Mouse (Mus musculus): ENCODE results near the gene Frmd4a. TPM values are rescaled to one million over a fixed set of nuclear protein-coding genes. Genes with fewer than 3 reads are reported as not detected.

Gene Frmd4a
- polyA plus RNA-seq, 1 experiment: 4.2 TPM

- no peaks in the 10 kb centered on the region for H3K4me1 ChIP-seq (ENCODE audit: control insufficient read depth, insufficient read depth, insufficient read length, low read length)
- 36% methylated on average over 2 of the region's 2 CpGs for WGBS
- no peak overlapping the region for H3K4me3 ChIP-seq (ENCODE audit: low read depth, low read length)
- H3K36me3 ChIP-seq (ENCODE audit: control insufficient read depth, insufficient read depth, low read length): no peaks in the 10 kb centered on the region
- no peaks in the 10 kb centered on the region for H3K27me3 ChIP-seq (ENCODE audit: control insufficient read depth, insufficient read depth, low read length)
- no peak overlapping the region for H3K27ac ChIP-seq (ENCODE audit: insufficient read depth, low read depth, low read length)
- no peak for TF ChIP-seq CTCF (IDR thresholded peaks at IDR 0.05; ENCODE audit: extremely low read depth, insufficient read length, insufficient replicate concordance, low read depth, low read length)
- TF ChIP-seq POLR2A (IDR thresholded peaks at IDR 0.05; ENCODE audit: low read depth, low read length): no peak
These were observed 477.0 kb downstream of the Frmd4a start for GRCm38 (mm10) chr2:4494478-4494877.

- Histone ChIP-seq H3K36me3 (ENCODE audit: control insufficient read depth, insufficient read depth, low read length) (no peaks in the 10 kb centered on the region), H3K27me3 (ENCODE audit: control insufficient read depth, insufficient read depth, low read length) (no peaks in the 10 kb centered on the region), H3K4me1 (ENCODE audit: control insufficient read depth, insufficient read depth, insufficient read length, low read length) (no peaks in the 10 kb centered on the region), H3K4me3 (ENCODE audit: low read depth, low read length) (no peak overlapping the region), H3K27ac (ENCODE audit: insufficient read depth, low read depth, low read length) (no peak overlapping the region)
- WGBS: 2% methylated on average over 1 of the region's 1 CpGs
- TF ChIP-seq POLR2A (IDR thresholded peaks at IDR 0.05; ENCODE audit: low read depth, low read length): no peak
- no peak for TF ChIP-seq CTCF (IDR thresholded peaks at IDR 0.05; ENCODE audit: extremely low read depth, insufficient read length, insufficient replicate concordance, low read depth, low read length)
These were observed 481.7 kb downstream of the Frmd4a start for GRCm38 (mm10) chr2:4499257-4499656.

GRCm38 (mm10) chr2:4499916-4500315 is 482.4 kb downstream of the Frmd4a start:
- H3K4me3 ChIP-seq (ENCODE audit: low read depth, low read length): no peak overlapping the region
- no peaks in the 10 kb centered on the region for H3K4me1 ChIP-seq (ENCODE audit: control insufficient read depth, insufficient read depth, insufficient read length, low read length)
- H3K36me3 ChIP-seq (ENCODE audit: control insufficient read depth, insufficient read depth, low read length): no peaks in the 10 kb centered on the region
- TF ChIP-seq CTCF (IDR thresholded peaks at IDR 0.05; ENCODE audit: extremely low read depth, insufficient read length, insufficient replicate concordance, low read depth, low read length) (no peak), POLR2A (IDR thresholded peaks at IDR 0.05; ENCODE audit: low read depth, low read length) (no peak)
- WGBS: 90% methylated on average over 9 of the region's 9 CpGs
- no peak overlapping the region for H3K27ac ChIP-seq (ENCODE audit: insufficient read depth, low read depth, low read length)
- no peaks in the 10 kb centered on the region for H3K27me3 ChIP-seq (ENCODE audit: control insufficient read depth, insufficient read depth, low read length)

- no peak for TF ChIP-seq CTCF (IDR thresholded peaks at IDR 0.05; ENCODE audit: extremely low read depth, insufficient read length, insufficient replicate concordance, low read depth, low read length)
- WGBS: 69% methylated on average over 15 of the region's 15 CpGs
These were observed 483.9 kb downstream of the Frmd4a start for GRCm38 (mm10) chr2:4501257-4502027.

GRCm38 (mm10) chr2:4504413-4504812 is 486.9 kb downstream of the Frmd4a start:
- H3K4me1 ChIP-seq (ENCODE audit: control insufficient read depth, insufficient read depth, insufficient read length, low read length): 0 out of 2 replicates have a peak, but pooled peaks cover 3% of the 10 kb centered on the region
- TF ChIP-seq POLR2A (IDR thresholded peaks at IDR 0.05; ENCODE audit: low read depth, low read length) (no peak), CTCF (IDR thresholded peaks at IDR 0.05; ENCODE audit: extremely low read depth, insufficient read length, insufficient replicate concordance, low read depth, low read length) (no peak)
- H3K4me3 ChIP-seq (ENCODE audit: low read depth, low read length): no peak overlapping the region
- H3K27me3 ChIP-seq (ENCODE audit: control insufficient read depth, insufficient read depth, low read length): no peaks in the 10 kb centered on the region
- WGBS: 82% methylated on average over 10 of the region's 10 CpGs
- H3K36me3 ChIP-seq (ENCODE audit: control insufficient read depth, insufficient read depth, low read length): no peaks in the 10 kb centered on the region
- H3K27ac ChIP-seq (ENCODE audit: insufficient read depth, low read depth, low read length): no peak overlapping the region

More at GRCm38 (mm10) chr2:4501257-4502027, 483.9 kb downstream of the Frmd4a start:
- no peaks in the 10 kb centered on the region for H3K36me3 ChIP-seq (ENCODE audit: control insufficient read depth, insufficient read depth, low read length)
- no peaks in the 10 kb centered on the region for H3K4me1 ChIP-seq (ENCODE audit: control insufficient read depth, insufficient read depth, insufficient read length, low read length)
- no peaks in the 10 kb centered on the region for H3K27me3 ChIP-seq (ENCODE audit: control insufficient read depth, insufficient read depth, low read length)
- H3K4me3 ChIP-seq (ENCODE audit: low read depth, low read length): no peak overlapping the region
- H3K27ac ChIP-seq (ENCODE audit: insufficient read depth, low read depth, low read length): no peak overlapping the region

GRCm38 (mm10) chr2:4505695-4506094 is 488.2 kb downstream of the Frmd4a start:
- WGBS: 87% methylated on average over 4 of the region's 4 CpGs
- H3K27me3 ChIP-seq (ENCODE audit: control insufficient read depth, insufficient read depth, low read length): no peaks in the 10 kb centered on the region
- H3K27ac ChIP-seq (ENCODE audit: insufficient read depth, low read depth, low read length): no peak overlapping the region
- no peaks in the 10 kb centered on the region for H3K36me3 ChIP-seq (ENCODE audit: control insufficient read depth, insufficient read depth, low read length)
- peaks cover 6% of the 10 kb centered on the region; the same call in 1 of the 2 replicates for H3K4me1 ChIP-seq (ENCODE audit: control insufficient read depth, insufficient read depth, insufficient read length, low read length)
- no peak overlapping the region for H3K4me3 ChIP-seq (ENCODE audit: low read depth, low read length)
- TF ChIP-seq POLR2A (IDR thresholded peaks at IDR 0.05; ENCODE audit: low read depth, low read length) (no peak), CTCF (IDR thresholded peaks at IDR 0.05; ENCODE audit: extremely low read depth, insufficient read length, insufficient replicate concordance, low read depth, low read length) (no peak)

- H3K27me3 ChIP-seq (ENCODE audit: control insufficient read depth, insufficient read depth, low read length): no peaks in the 10 kb centered on the region
- peaks cover 6% of the 10 kb centered on the region; the same call in 1 of the 2 replicates for H3K4me1 ChIP-seq (ENCODE audit: control insufficient read depth, insufficient read depth, insufficient read length, low read length)
- no peak for TF ChIP-seq POLR2A (IDR thresholded peaks at IDR 0.05; ENCODE audit: low read depth, low read length)
- no peak for TF ChIP-seq CTCF (IDR thresholded peaks at IDR 0.05; ENCODE audit: extremely low read depth, insufficient read length, insufficient replicate concordance, low read depth, low read length)
- H3K4me3 ChIP-seq (ENCODE audit: low read depth, low read length): no peak overlapping the region
- WGBS: 94% methylated on average over 9 of the region's 9 CpGs
- H3K27ac ChIP-seq (ENCODE audit: insufficient read depth, low read depth, low read length): no peak overlapping the region
- no peaks in the 10 kb centered on the region for H3K36me3 ChIP-seq (ENCODE audit: control insufficient read depth, insufficient read depth, low read length)
These were observed 489.1 kb downstream of the Frmd4a start for GRCm38 (mm10) chr2:4506659-4507058.
